Mouse (Mus musculus) hindbrain, postnatal 0 days (tissue): ENCODE data around the gene Cog2. TPM values are rescaled to one million over a fixed set of nuclear protein-coding genes. Genes with fewer than 3 reads are reported as not detected.

Experiments used
- ATAC-seq: fragments of 200-750 bp; cut with Nextera tagmentation; 2 replicates; pipeline ENCODE4 v1.8.0; 2017; ENCODE audit warnings: mild to moderate bottlenecking, moderate TSS enrichment, moderate library complexity
- DNase-seq: peaks from one replicate; pipeline ENCODE4 v3.0.0-alpha.2; 2015; ENCODE audit warnings: low spot score
- H3K27ac ChIP-seq: fragments of 300-500 bp; sonication (generic); 2 replicates; pipeline ENCODE4 v1.5.1; 2014; ENCODE audit warnings: mild to moderate bottlenecking
- H3K27me3 ChIP-seq: fragments of 300-500 bp; sonication (generic); 2 replicates; pipeline ENCODE4 v1.6.1; 2014; ENCODE audit warnings: low read length, mixed read lengths; ENCODE audit not compliant: insufficient read depth
- H3K36me3 ChIP-seq: fragments of 300-500 bp; sonication (generic); 2 replicates; pipeline ENCODE4 v1.6.1; 2014; ENCODE audit warnings: low read length, mixed read lengths; ENCODE audit not compliant: insufficient read depth
- H3K4me1 ChIP-seq: fragments of 300-500 bp; sonication (generic); 2 replicates; pipeline ENCODE4 v1.6.1; 2014; ENCODE audit warnings: antibody characterized with exemption, low read length, mixed read lengths; ENCODE audit not compliant: insufficient read depth
- H3K4me2 ChIP-seq: fragments of 300-500 bp; sonication (generic); 2 replicates; pipeline ENCODE4 v1.6.1; 2014; ENCODE audit warnings: low read depth, mild to moderate bottlenecking, low read length, moderate library complexity, mixed read lengths
- H3K4me3 ChIP-seq: fragments of 300-500 bp; sonication (generic); 2 replicates; pipeline ENCODE4 v1.5.1; 2014; ENCODE audit warnings: low read length
- H3K9ac ChIP-seq: fragments of 300-500 bp; sonication (generic); replicated peaks from 2 replicates; pipeline ENCODE4 v1.6.1; 2014; ENCODE audit warnings: mild to moderate bottlenecking, low read length, moderate library complexity, mixed read lengths
- H3K9me3 ChIP-seq: fragments of 300-500 bp; sonication (generic); 2 replicates; pipeline ENCODE4 v1.6.1; 2016; ENCODE audit warnings: low read length, mixed read lengths
- CTCF ChIP-seq: IDR thresholded peaks from 2 replicates; pipeline ENCODE4 v1.5.1; 2016; ENCODE audit warnings: antibody characterized with exemption, control low read depth, low read depth
- WGBS: fragments of 180-500 bp; shearing (Covaris S2); extraction: QIAGEN DNeasy Blood & Tissue Kit; methylation state at CpG from one replicate; pipeline ENCODE4 v1.1.7; 2014; 5-methylcytosine and 5-hydroxymethylcytosine counted together
- polyA plus RNA-seq: library from polyadenylated mRNA; unstranded; fragments of >200 nt; fragmentation: Nextera tagmentation; extraction: Ambion mirVana; gene quantifications from 2 replicates; pipeline ENCODE4 v1.2.1, GENCODE M21; 2015
- total RNA-seq: library from RNA; depleted of rRNA; stranded (reverse); fragments of >200 nt; gene quantifications from 2 replicates; pipeline ENCODE4 v1.2.3, GENCODE M21; 2014; rRNA removed

Cog2 gene
- total and polyA plus RNA-seq, 2 experiments from 2014 or later = 17.3 to 30.0 TPM

- 63% methylated on average over 2 of the region's 2 CpGs for WGBS
- H3K4me1 ChIP-seq = peaks cover 6% of the 10 kb centered on the region; the same call in 1 of the 2 replicates
- H3K4me2 ChIP-seq = no peak overlapping the region
- no peaks in the 10 kb centered on the region for H3K9me3 ChIP-seq
- H3K27me3 ChIP-seq = no peaks in the 10 kb centered on the region
- H3K9ac ChIP-seq = no peak overlapping the region
- no peaks in the 10 kb centered on the region for H3K36me3 ChIP-seq
- TF ChIP-seq CTCF = no peak
- DNase-seq = no peak
- no peak overlapping the region for H3K4me3 ChIP-seq
- no peak for ATAC-seq
- H3K27ac ChIP-seq = peak overlapping the region; percentile 77; the same call in 1 of the 2 replicates
Observed at GRCm38 (mm10) chr8:124586556-124586955, 66.0 kb downstream of the Cog2 start.

GRCm38 (mm10) chr8:124589393-124589792, 68.8 kb downstream of the Cog2 start:
- Histone ChIP-seq H3K27me3 (no peaks in the 10 kb centered on the region), H3K4me1 (peaks cover 6% of the 10 kb centered on the region; the same call in 1 of the 2 replicates), H3K9ac (no peak overlapping the region), H3K4me3 (no peak overlapping the region), H3K4me2 (no peak overlapping the region), H3K27ac (no peak overlapping the region), H3K9me3 (no peaks in the 10 kb centered on the region), H3K36me3 (no peaks in the 10 kb centered on the region)
- no peak for TF ChIP-seq CTCF
- 83% methylated on average over 4 of the region's 4 CpGs for WGBS
- no peak for DNase-seq
- ATAC-seq = no peak

Other genes with a start within 250 kb of the Cog2 start
- gene Pgbd5, start 81.1 kb upstream of the Cog2 start, total RNA-seq = 68.7 and 74.1 TPM in 2 replicates
- gene Pgbd5, start 81.1 kb upstream of the Cog2 start, polyA plus RNA-seq = 15.8 and 15.9 TPM in 2 replicates
- gene Agt, start 48.9 kb downstream of the Cog2 start, total RNA-seq = 101 and 162 TPM in 2 replicates
- gene Agt, start 48.9 kb downstream of the Cog2 start, polyA plus RNA-seq = 95.3 and 112 TPM in 2 replicates
- gene Capn9, start 55.3 kb downstream of the Cog2 start, total RNA-seq = not detected in 2 replicates
- gene Capn9, start 55.3 kb downstream of the Cog2 start, polyA plus RNA-seq = 0.29 and 0.39 TPM in 2 replicates
- gene 2310022B05Rik, start 142.6 kb downstream of the Cog2 start, total RNA-seq = 100 and 106 TPM in 2 replicates
- 27.0 and 30.2 TPM in 2 replicates for gene 2310022B05Rik, start 142.6 kb downstream of the Cog2 start, polyA plus RNA-seq
- gene Ttc13, start 201.2 kb downstream of the Cog2 start, total RNA-seq = 63.1 and 64.2 TPM in 2 replicates
- gene Ttc13, start 201.2 kb downstream of the Cog2 start, polyA plus RNA-seq = 57.5 and 58.6 TPM in 2 replicates
- gene Arv1, start 201.4 kb downstream of the Cog2 start, total RNA-seq = 11.1 and 17.5 TPM in 2 replicates
- gene Arv1, start 201.4 kb downstream of the Cog2 start, polyA plus RNA-seq = 31.5 and 33.5 TPM in 2 replicates
- 0.25 TPM in 1 of 2 replicates, not detected in the other for gene Fam89a, start 231.1 kb downstream of the Cog2 start, total RNA-seq
- 0.45 and 0.87 TPM in 2 replicates for gene Fam89a, start 231.1 kb downstream of the Cog2 start, polyA plus RNA-seq